Mouse (Mus musculus): ENCODE data around the gene Tnrc6b. TPM values are rescaled to one million over a fixed set of nuclear protein-coding genes. Genes with fewer than 3 reads are reported as not detected.

Gene Tnrc6b
- total and polyA plus RNA-seq, 2 experiments from 2014 or later: 21.0 to 24.0 TPM

DNA sequence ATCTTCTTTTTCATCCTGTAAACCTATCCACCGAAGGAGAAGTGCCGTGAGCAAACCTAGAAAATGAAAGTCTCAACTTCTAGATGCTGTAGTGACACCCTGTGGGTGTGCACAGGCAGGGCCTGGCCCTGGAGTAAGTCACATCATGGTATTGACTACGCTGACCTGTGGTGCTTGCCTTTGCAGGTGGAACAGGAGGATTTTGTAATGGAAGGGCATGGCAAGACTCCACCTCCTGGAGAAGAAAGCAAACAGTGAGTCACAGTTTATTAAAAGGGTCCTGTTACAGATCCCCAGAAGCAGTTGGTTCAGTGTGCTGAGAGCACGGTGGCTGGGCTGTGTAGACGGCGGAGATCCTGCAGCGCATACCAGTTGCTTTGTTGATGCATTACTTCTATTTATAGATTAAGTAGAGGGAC lies 73.4 kb downstream of the Tnrc6b start:
- no peaks in the 10 kb centered on the region for H3K27me3 ChIP-seq (ENCODE audit: insufficient read depth, low read length)
- H3K4me3 ChIP-seq (ENCODE audit: low read depth, low read length): no peak overlapping the region
- no peak for DNase-seq
- no peak overlapping the region for H3K27ac ChIP-seq (ENCODE audit: low read depth, low read length)
- H3K9me3 ChIP-seq (ENCODE audit: low read length): no peaks in the 10 kb centered on the region
- WGBS: 32% methylated on average over 7 of the region's 7 CpGs
- H3K36me3 ChIP-seq (ENCODE audit: insufficient read depth): no peaks in the 10 kb centered on the region
- H3K4me2 ChIP-seq (ENCODE audit: low read depth): no peak overlapping the region
- H3K9ac ChIP-seq: no peak overlapping the region
- no peak for ATAC-seq
- no peaks in the 10 kb centered on the region for H3K4me1 ChIP-seq (ENCODE audit: insufficient read depth)
- peak; percentile 22; the same call in 1 of the 2 replicates for TF ChIP-seq CTCF (IDR thresholded peaks at IDR 0.05; ENCODE audit: low read depth)

DNA sequence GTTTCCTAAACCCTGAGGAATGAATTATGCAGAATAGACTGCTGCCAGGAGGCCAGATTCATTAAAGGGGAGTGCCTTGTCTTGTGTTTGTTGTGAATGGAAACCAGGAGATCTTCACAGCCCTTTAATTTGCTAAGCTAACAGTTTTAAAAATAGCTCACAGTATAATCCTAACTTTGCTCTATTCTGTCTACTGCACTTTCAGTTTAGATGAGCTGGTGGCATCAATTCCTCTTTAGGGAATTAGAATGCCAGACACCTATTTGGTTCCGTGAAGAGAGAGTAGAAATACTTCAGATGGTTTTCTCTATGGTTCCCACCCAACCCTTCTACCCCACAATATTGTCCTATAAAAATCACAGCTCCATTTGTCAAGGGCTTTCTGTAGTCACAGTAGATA lies 74.6 kb downstream of the Tnrc6b start:
- Histone ChIP-seq H3K4me1 (ENCODE audit: insufficient read depth) (no peaks in the 10 kb centered on the region), H3K4me3 (ENCODE audit: low read depth, low read length) (no peak overlapping the region), H3K9me3 (ENCODE audit: low read length) (no peaks in the 10 kb centered on the region), H3K36me3 (ENCODE audit: insufficient read depth) (no peaks in the 10 kb centered on the region), H3K27ac (ENCODE audit: low read depth, low read length) (no peak overlapping the region), H3K4me2 (ENCODE audit: low read depth) (no peak overlapping the region), H3K9ac (no peak overlapping the region), H3K27me3 (ENCODE audit: insufficient read depth, low read length) (no peaks in the 10 kb centered on the region)
- TF ChIP-seq CTCF (IDR thresholded peaks at IDR 0.05; ENCODE audit: low read depth): no peak
- 78% methylated on average over 1 of the region's 1 CpGs for WGBS
- DNase-seq: no peak
- ATAC-seq: no peak

- ATAC-seq: no peak
- H3K9me3 ChIP-seq (ENCODE audit: low read length): no peaks in the 10 kb centered on the region
- no peaks in the 10 kb centered on the region for H3K27me3 ChIP-seq (ENCODE audit: insufficient read depth, low read length)
- no peak for TF ChIP-seq CTCF (IDR thresholded peaks at IDR 0.05; ENCODE audit: low read depth)
- H3K27ac ChIP-seq (ENCODE audit: low read depth, low read length): no peak overlapping the region
- H3K4me2 ChIP-seq (ENCODE audit: low read depth): no peak overlapping the region
- DNase-seq: no peak
- 87% methylated on average over 4 of the region's 4 CpGs for WGBS
- H3K9ac ChIP-seq: no peak overlapping the region
- H3K36me3 ChIP-seq (ENCODE audit: insufficient read depth): no peaks in the 10 kb centered on the region
- H3K4me3 ChIP-seq (ENCODE audit: low read depth, low read length): no peak overlapping the region
- H3K4me1 ChIP-seq (ENCODE audit: insufficient read depth): no peaks in the 10 kb centered on the region
Measured at GRCm38 (mm10) chr15:80787746-80788145, 76.6 kb downstream of the Tnrc6b start.

GRCm38 (mm10) chr15:80792556-80792955 lies 81.4 kb downstream of the Tnrc6b start:
- ATAC-seq: no peak
- Histone ChIP-seq H3K27ac (ENCODE audit: low read depth, low read length) (no peak overlapping the region), H3K27me3 (ENCODE audit: insufficient read depth, low read length) (no peaks in the 10 kb centered on the region), H3K9me3 (ENCODE audit: low read length) (no peaks in the 10 kb centered on the region), H3K4me1 (ENCODE audit: insufficient read depth) (peaks cover 4% of the 10 kb centered on the region; the same call in 1 of the 2 replicates), H3K4me2 (ENCODE audit: low read depth) (no peak overlapping the region), H3K9ac (no peak overlapping the region), H3K36me3 (ENCODE audit: insufficient read depth) (no peaks in the 10 kb centered on the region), H3K4me3 (ENCODE audit: low read depth, low read length) (no peak overlapping the region)
- TF ChIP-seq CTCF (IDR thresholded peaks at IDR 0.05; ENCODE audit: low read depth): no peak
- whole genome bisulfite sequencing: 78% methylated on average over 3 of the region's 3 CpGs
- no peak for DNase-seq

DNA sequence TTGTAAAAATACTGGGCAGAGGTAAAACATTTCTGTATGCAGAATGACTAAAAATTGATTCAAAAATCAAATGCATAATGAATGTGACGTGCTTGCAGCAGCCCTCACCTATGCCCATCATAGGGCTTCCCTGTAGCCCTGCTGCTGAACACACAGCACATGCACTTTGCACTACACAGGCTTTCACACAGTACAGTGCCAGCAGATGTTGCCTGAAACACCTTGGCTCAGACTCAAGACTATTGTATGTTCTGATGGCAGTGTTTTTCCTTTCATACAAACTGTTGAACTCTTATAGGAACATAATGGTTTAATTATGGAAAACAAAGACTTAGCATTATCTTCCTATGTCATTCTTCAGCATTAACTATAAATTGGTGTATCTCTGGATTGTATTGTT lies 84.0 kb downstream of the Tnrc6b start:
- H3K4me1 ChIP-seq (ENCODE audit: insufficient read depth): peaks cover 5% of the 10 kb centered on the region; the same call in 1 of the 2 replicates
- H3K4me2 ChIP-seq (ENCODE audit: low read depth): no peak overlapping the region
- H3K27me3 ChIP-seq (ENCODE audit: insufficient read depth, low read length): no peaks in the 10 kb centered on the region
- ATAC-seq: no peak
- H3K36me3 ChIP-seq (ENCODE audit: insufficient read depth): no peaks in the 10 kb centered on the region
- no peak for DNase-seq
- H3K27ac ChIP-seq (ENCODE audit: low read depth, low read length): no peak overlapping the region
- H3K4me3 ChIP-seq (ENCODE audit: low read depth, low read length): no peak overlapping the region
- no peak for TF ChIP-seq CTCF (IDR thresholded peaks at IDR 0.05; ENCODE audit: low read depth)
- no peak overlapping the region for H3K9ac ChIP-seq
- WGBS: 64% methylated on average over 1 of the region's 1 CpGs
- H3K9me3 ChIP-seq (ENCODE audit: low read length): no peaks in the 10 kb centered on the region

DNA sequence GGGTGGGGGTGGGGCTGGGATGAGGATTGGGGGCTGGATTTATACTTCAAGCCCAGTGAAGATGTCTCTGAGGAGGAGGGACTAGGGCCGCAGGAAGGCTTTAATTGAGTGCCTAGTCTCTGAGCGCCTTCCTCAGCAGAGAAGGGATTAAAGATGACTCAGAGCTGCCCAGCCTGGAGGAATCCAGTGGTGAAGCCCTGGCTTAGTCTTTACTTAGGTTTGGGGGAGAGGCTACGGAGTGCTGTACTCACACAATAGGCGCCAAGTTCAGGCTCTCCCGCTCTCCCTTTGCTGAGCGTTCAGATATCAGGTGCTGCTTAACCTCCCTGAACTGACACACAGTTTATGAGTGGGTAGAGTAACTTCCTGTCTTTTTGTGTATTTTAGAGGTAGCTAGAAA lies 86.6 kb downstream of the Tnrc6b start:
- ATAC-seq (peak; percentile 37), DNase-seq (peak; percentile 50)
- H3K9ac ChIP-seq: peak overlapping the region; percentile 61
- no peaks in the 10 kb centered on the region for H3K9me3 ChIP-seq (ENCODE audit: low read length)
- 2% methylated on average over 6 of the region's 6 CpGs for WGBS
- peaks cover 20% of the 10 kb centered on the region for H3K4me1 ChIP-seq (ENCODE audit: insufficient read depth)
- no peak for TF ChIP-seq CTCF (IDR thresholded peaks at IDR 0.05; ENCODE audit: low read depth)
- H3K36me3 ChIP-seq (ENCODE audit: insufficient read depth): no peaks in the 10 kb centered on the region
- H3K4me3 ChIP-seq (ENCODE audit: low read depth, low read length): peak overlapping the region; percentile 47
- H3K27ac ChIP-seq (ENCODE audit: low read depth, low read length): peak overlapping the region; percentile 80
- peak overlapping the region; percentile 58 for H3K4me2 ChIP-seq (ENCODE audit: low read depth)
- no peaks in the 10 kb centered on the region for H3K27me3 ChIP-seq (ENCODE audit: insufficient read depth, low read length)

DNA sequence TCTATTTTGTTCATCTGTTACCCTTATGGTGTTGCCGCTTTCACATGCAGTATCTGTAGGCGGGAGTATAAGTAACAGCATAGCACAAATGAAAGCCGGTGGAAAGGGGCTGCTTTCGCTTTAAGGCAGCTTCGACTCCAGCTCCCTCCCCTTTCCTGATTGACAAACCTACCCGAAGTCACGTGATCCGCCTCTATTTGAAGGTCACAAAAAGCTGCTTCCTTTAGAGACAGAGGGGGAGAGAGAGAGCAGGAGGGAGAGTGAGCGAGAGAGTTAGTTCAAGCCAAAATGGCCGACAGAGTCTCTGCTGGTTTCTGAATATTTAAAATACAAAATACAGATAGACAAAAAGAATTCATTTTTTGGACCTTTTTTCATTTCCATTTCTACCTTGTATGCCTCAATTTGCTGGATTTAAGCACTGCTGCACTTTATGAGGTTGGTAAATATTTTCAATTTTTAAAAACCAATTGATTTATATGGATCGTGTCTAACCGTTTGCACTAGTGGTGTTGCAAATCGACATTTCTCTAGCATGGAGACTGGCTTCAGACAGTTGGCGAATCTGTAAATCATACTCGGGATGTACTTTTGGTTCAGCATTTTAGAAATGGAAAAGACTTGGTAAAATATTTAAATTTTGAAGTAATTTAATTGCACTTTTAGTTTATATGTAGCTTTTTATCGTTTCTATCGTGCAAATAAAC lies 87.4 kb downstream of the Tnrc6b start:
- Histone ChIP-seq H3K9ac (peak overlapping the region; percentile 61), H3K27ac (ENCODE audit: low read depth, low read length) (peak overlapping the region; percentile 80), H3K4me1 (ENCODE audit: insufficient read depth) (peaks cover 22% of the 10 kb centered on the region), H3K27me3 (ENCODE audit: insufficient read depth, low read length) (no peaks in the 10 kb centered on the region), H3K9me3 (ENCODE audit: low read length) (no peaks in the 10 kb centered on the region), H3K4me3 (ENCODE audit: low read depth, low read length) (peak overlapping the region; percentile 47), H3K36me3 (ENCODE audit: insufficient read depth) (no peaks in the 10 kb centered on the region), H3K4me2 (ENCODE audit: low read depth) (peak overlapping the region; percentile 67)
- peak; percentile 49 for TF ChIP-seq CTCF (IDR thresholded peaks at IDR 0.05; ENCODE audit: low read depth)
- peak; percentile 96 for DNase-seq
- WGBS: under 1% methylated on average over 17 of the region's 17 CpGs
- ATAC-seq: peak; percentile 91
